Mouse (Mus musculus): ENCODE measurements around the gene Trim28.

DNA sequence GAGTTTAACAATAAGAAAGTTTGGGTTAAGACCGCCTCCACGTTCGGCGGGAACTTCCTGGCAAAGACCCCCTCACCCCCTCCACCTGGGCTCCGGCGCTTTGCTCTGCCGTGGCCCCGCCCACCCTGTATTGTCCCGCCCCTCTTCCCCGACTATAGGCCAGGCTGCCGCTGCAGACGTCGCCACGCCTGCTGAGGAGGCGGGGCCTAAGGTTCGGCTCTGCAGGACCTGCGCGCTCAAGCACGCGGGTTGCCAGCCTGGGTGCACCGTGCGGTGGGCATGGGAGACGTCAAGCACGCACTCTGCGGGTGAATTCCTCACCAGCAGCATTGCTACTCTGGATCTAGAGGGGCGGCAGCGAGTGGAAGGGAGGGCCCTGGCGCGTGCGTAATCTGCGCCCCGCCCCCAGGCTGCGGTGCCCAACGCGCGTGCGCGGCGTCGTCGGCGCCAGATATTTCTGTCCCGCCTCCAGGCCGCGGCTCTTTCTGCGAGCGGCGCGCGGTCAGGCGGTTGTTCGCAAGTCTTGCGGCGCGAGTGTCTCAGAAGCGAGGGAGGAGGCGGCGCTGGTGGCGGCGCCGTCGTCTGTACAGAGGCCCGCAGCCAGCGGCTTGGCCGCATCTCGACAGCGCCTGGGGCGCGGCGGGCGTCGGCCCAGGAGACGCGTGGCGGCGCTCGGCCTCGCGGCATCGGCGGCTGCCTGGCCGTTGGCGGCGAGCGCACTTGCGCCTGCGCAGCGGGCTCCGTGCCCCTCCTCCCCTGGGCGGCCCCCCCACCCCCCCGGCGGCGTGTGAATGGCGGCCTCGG lies 25.2 kb downstream of the Trim28 start:
- TF ChIP-seq POLR2A (IDR thresholded peaks at IDR 0.05; ENCODE audit: low read depth, low read length) (peak; percentile 98), SIN3A (IDR thresholded peaks at IDR 0.05; ENCODE audit: low read length) (no peak; the same call in 1 of the 2 replicates), TBP (conservative IDR thresholded peaks at IDR 0.05; ENCODE audit: low read depth, low read length) (peak; percentile 71; the same call in 1 of the 2 replicates), CTCF (conservative IDR thresholded peaks at IDR 0.05 in 1 of 2, IDR thresholded peaks at IDR 0.05 in 1 of 2; ENCODE audit: low read depth in 2 of 2, low read length in 2 of 2) (no peak), NELFE (IDR thresholded peaks at IDR 0.05; ENCODE audit: low read depth, low read length) (peak; percentile 98), ELF1 (IDR thresholded peaks at IDR 0.05; ENCODE audit: low read depth, low read length) (0 out of 2 replicates have a peak, but pooled peaks have one; percentile 2), MYC (IDR thresholded peaks at IDR 0.05; ENCODE audit: low read depth, low read length) (peak; percentile 76), SMC3 (IDR thresholded peaks at IDR 0.05; ENCODE audit: low read depth, low read length) (no peak), JUND (conservative IDR thresholded peaks at IDR 0.05; ENCODE audit: low read depth, low read length) (no peak), MAX (IDR thresholded peaks at IDR 0.05; ENCODE audit: low read length) (peak; percentile 88)

Data from CH12.LX (cell line).